Mouse (Mus musculus) embryo, embryonic 11 days (tissue): Measurements from ENCODE around the gene Dnm3.
A peak's percentile ranks its signal among the peaks of the same experiment; 100 is the strongest.

Source experiments
- DNase-seq: peaks from one replicate; pipeline ENCODE4 v3.0.0-alpha.2; 2015

The Dnm3 gene

GRCm38 (mm10) chr1:162477246-162478209 lies at the start of gene Dnm3:
TSS of gene Dnm3 (minus strand) at chr1:162478034.
- DNase-seq = peak; percentile 95

- no peak for DNase-seq
These were observed 37.3 kb upstream of the Dnm3 start for GRCm38 (mm10) chr1:162515116-162515515.

- DNase-seq = no peak
These were observed 32.2 kb upstream of the Dnm3 start for GRCm38 (mm10) chr1:162510013-162510356.

- no peak for DNase-seq
These were observed 31.6 kb upstream of the Dnm3 start for GRCm38 (mm10) chr1:162509329-162510012.

- DNase-seq = no peak
These were observed 30.6 kb upstream of the Dnm3 start for GRCm38 (mm10) chr1:162508211-162509005.

- DNase-seq = no peak
These were observed 28.7 kb upstream of the Dnm3 start for GRCm38 (mm10) chr1:162506516-162506915.

GRCm38 (mm10) chr1:162505649-162506048 lies 27.8 kb upstream of the Dnm3 start:
- no peak for DNase-seq

GRCm38 (mm10) chr1:162476531-162477080 lies 1.2 kb downstream of the Dnm3 start:
- peak; percentile 7 for DNase-seq

GRCm38 (mm10) chr1:162472949-162473348 lies 4.9 kb downstream of the Dnm3 start:
- DNase-seq = no peak

- no peak for DNase-seq
These were observed 6.7 kb downstream of the Dnm3 start for GRCm38 (mm10) chr1:162471089-162471488.

GRCm38 (mm10) chr1:162469752-162470280 lies 8.0 kb downstream of the Dnm3 start:
- DNase-seq = no peak

- no peak for DNase-seq
These were observed 14.2 kb downstream of the Dnm3 start for GRCm38 (mm10) chr1:162463676-162464075.

- no peak for DNase-seq
These were observed 19.1 kb downstream of the Dnm3 start for GRCm38 (mm10) chr1:162458711-162459110.

GRCm38 (mm10) chr1:162456861-162457260 lies 21.0 kb downstream of the Dnm3 start:
- DNase-seq = no peak

GRCm38 (mm10) chr1:162456406-162456805 lies 21.4 kb downstream of the Dnm3 start:
- no peak for DNase-seq

GRCm38 (mm10) chr1:162453578-162453977 lies 24.3 kb downstream of the Dnm3 start:
- DNase-seq = peak; percentile 17

- DNase-seq = no peak
These were observed 24.8 kb downstream of the Dnm3 start for GRCm38 (mm10) chr1:162453030-162453429.

- DNase-seq = no peak
These were observed 28.5 kb downstream of the Dnm3 start for GRCm38 (mm10) chr1:162449161-162449909.

GRCm38 (mm10) chr1:162444805-162445204 lies 33.0 kb downstream of the Dnm3 start:
- DNase-seq = no peak

- DNase-seq = no peak
These were observed 38.3 kb downstream of the Dnm3 start for GRCm38 (mm10) chr1:162439576-162439975.

- DNase-seq = no peak
These were observed 41.2 kb downstream of the Dnm3 start for GRCm38 (mm10) chr1:162436672-162437071.

- DNase-seq = no peak
These were observed 48.9 kb downstream of the Dnm3 start for GRCm38 (mm10) chr1:162428904-162429303.
